Mouse (Mus musculus) CH12F3 (cell line): Measurements from ENCODE around the gene Cd151.

ENCODE experiments used
- in situ Hi-C: fragments of 300-500 bp; cut with MboI; formaldehyde crosslinking; loops from 2 replicates; pipeline ENCODE4 v1.14.3; 2020; ENCODE audit warnings: low sequenced_read_pairs

Gene Cd151

DNA sequence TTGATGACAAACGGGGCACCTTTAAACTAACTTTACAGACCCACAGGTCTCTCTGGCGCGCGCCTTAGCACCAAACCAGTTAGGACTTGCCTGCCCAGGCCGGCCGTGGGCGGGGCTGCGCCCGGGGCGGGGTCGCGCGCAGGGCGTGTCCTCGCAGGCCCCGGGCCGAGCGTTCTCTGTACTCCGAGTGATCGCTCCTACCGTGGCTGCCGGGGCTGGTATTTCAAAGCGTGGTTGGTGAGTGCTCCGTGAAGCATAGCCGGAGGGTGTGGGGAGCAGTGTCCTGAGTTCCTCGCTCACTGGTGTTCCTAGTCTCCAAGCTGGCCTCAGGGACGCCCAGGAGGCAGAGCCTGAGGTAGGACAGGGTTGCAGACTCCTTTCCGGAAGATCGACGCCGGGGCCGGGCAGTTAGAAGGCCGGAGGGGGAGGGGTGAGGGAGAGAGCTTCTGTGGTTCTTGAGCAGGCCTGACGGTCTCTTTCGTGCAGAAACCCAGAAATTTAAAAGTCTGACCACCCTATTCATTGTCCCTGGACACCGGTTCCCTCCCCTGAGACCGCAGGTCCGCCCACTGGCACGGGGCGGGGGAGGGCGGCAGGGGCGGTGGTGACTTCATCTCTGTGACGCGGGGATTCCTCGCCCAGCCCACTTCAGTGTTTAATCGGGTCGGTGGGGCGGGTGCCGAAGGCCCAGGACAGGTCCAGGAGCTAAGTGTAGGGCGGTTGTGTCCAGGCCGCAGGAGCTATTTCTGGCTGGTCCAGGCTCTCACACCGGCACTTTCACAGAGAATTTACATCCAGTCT is at the start of gene Cd151:
TSS of gene Cd151 (plus strand) at position 163 of the 801 bp plus-strand sequence.
- in situ Hi-C loops, result no loop called here

DNA sequence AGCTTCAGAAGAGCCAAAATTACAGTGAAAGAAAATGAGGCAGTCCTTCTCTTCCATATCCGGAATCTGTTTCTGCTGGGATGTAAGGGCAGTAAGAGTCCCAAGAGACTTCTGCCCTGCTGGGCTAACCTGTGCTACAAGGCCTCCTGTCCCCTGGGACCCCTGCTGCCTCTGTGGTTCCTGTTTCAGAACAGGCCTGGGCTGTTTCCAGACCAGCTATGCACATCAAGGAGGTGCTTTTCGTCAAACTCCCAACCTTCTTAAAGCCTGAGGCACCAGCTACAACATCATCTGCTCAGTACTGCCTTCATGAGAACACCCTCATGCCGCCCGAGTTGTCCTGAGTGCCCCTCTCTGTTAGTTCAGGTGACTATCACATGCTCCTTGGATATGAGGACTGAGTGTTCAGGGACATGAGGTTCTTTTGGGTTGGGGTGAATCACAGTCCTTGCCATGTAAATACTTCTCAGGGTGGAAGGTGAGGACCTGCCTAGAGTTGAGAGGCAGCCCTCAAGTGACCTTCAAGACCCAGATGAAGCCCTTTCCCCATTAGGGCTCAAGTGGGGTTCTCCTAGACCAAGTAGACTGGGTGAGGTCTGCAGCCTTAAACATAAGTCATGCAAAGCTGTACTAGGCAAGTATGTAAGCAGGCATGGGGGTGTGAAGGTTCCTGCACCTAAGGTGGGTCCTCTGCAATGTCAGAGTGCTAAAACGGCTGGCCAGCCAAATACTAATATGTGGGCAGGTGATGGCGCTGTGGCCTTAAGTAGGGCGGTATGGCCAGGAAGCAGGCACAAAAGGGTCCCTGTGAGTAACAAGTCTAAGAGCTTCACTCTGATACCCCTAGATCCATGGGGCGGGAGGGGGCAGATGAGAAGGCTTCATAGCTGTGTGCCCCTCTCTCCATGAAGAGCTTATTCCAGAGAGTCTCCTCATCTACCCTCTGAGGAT is 49.2 kb upstream of the Cd151 start:
- in situ Hi-C loops, result no loop called here

DNA sequence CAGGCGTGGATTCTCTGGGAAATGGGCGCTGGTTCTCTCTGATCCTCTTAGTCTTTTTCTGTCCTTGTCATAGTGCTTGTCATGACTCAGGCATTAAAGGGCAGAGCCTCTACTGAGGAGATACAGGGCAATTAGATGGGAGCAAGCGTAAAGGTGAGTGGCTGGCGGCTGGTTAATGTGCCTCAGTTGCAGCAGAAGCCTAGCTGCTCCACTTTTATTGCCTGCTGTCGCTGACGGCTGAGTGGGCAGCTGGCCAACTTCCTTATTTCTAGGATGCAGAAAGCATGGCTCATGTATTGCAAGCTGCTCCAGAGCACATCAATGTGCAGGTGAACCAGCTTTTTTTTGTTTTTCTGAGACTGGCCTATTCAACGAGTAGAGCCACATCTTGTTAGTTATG is 48.2 kb upstream of the Cd151 start:
- in situ Hi-C loops, result no loop called here

DNA sequence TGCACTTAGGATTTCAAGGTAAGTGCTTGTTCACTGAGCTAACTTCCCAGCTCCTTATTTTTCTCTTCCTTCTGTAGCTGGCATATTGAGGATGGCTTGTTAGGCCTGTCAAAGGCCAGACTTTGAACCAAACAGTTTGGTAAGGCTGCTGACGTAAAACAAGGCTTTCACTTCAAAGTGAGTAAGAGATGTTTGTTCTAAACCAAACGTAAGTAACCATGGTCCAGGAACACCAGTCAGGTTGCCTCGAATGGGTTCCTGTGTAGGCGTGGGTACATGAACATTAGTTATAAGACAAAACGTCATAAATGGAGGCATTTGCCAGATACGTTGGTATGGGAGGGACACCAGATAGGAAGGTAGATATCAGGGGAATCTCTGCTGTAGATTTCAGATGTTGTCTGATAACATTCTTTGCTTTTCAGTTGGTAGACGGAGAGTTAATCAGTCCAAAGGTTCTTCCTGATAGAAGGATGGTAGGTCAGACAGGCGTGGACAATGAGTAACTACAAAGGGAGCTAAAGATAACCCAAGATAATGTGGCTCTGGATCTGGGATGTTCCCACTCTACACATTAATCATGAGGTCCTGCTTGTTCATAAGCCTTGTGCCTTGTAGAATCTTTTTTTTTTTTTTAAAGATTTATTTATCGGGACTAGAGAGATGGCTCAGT is 47.0 kb upstream of the Cd151 start:
- in situ Hi-C loops, result no loop called here

DNA sequence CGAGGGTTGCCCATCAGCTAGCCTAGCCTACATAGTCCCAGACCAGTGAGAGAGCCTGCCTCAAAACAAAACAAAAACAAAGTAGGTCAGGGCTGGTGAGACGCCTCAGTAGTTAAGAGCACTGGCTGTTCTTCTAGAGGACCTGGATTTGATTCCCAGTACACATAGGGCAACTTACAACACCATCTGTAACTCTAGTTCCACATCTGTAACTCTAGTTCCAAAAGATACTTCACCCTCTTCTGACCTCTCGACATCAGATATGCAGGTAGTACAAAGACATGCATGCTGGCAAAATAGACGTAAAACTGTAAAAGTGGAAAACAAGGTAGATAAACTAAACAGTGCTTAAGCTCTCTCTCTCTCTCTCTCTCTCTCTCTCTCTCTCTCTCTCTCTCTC is 43.4 kb upstream of the Cd151 start:
- in situ Hi-C loops, result no loop called here

DNA sequence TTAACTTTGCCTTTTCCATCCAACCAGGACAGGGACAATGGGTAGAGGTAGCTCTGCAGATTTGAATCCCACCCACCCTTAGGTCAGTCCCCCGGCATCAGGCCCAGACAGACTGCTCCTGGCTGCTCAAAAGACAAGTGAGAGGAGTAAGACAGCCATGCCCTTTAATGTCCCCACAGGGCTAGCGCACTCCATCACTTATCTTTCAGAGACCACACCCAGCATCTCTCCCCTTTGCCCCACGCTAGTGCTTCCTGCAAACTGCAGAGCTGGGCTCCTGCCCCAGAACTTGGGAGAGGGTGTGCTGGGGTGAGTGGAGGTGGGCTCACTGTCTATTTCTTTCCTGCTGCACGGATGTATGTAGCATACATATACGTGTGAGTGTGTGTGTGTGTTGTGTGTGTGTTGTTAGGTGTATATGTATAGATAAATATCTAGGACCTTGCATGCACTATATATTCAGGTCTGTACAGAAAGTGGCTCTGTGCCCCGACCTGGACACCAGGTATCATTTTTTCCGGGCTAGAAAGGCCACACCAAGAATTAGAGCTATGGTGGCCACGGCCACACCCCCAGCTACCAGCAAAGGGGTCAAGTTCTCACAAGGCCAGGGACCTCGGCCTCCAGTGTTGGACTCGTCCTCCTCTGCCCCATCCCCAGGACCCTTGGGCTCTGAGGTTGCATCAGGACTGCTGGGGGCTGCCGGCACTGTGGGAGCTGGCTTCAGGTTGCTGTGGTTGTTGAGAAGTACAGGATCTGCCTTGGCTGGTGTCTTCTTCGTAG is 40.1 kb upstream of the Cd151 start:
- in situ Hi-C loops, result no loop called here

DNA sequence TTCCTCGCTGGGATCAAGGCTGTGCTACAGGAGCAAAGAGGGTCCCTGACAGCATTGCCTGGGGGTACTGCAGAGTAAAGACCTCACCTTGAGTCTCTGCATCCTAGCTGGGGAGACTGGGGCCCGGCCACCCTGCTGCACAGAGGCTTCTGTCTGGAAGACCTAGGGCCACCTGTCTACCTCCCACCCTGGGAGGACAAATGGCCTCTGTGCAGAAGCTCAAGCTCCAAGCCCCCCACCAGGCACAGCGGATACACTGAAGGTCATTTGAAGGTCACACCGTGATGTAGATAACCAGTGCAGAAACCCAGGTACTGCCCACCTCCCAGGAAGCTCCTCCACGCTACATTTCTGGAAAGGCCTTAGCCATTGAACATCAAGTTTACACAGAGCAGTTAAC is 38.5 kb upstream of the Cd151 start:
- in situ Hi-C loops, result no loop called here

DNA sequence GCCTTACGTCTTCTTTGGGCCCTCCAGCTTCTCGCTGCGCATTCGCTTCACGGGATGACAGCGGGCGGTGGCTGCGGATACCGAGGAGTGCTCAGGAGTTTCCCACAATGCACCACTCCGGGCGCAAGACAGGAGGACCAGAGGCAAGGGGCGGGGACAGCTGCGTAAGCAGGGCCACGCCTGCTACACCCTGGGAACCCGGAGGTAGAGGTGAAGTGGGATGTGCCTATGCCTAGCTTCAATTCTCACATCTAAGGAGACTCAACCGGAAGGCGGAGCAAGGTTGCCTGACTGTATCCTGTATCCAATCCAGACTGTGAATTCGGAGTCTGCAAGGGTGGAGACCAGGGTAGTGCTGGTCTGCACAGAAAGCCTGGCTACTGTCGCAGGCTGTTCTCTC is 37.9 kb upstream of the Cd151 start, which contains the start of gene Cend1:
TSS of gene Cend1 (minus strand) at position 182 of the 400 bp plus-strand sequence.
- in situ Hi-C loops, result no loop called here

DNA sequence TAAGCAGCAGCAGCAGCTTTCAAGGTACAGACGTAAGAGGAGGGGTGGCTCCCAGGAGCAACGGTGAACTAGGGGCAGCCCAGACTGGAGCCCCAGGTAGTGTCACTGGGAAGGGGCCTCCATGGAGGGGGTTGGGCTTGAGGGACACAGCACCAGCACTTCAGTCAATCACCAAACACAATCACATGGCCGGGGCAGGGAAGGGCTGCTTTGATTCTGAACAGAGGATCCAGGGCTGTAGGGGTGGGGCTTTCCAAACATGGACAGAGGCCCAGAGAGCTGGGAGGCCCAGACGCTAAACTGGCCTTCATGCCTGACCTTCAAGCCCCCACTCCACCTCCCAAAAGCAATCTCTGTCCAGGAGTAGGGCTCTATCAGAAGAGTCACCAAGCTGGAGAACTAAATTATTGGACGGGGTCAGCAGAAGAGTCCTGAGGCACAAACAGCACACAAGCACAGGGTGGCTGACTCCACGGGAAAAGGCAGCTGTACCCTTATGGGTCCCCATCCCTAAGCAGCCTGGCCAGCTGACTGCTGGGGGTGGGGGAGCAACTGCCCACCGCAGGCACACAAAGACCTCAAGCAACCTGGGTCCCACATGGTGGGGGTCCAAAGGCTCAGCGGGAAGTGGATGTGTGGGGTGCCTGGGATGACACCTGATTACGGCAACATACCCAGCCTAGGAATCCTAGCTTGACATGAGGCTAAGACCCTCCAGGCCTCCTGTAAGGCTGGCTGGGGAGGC is 37.2 kb upstream of the Cd151 start:
- in situ Hi-C loops, result no loop called here

DNA sequence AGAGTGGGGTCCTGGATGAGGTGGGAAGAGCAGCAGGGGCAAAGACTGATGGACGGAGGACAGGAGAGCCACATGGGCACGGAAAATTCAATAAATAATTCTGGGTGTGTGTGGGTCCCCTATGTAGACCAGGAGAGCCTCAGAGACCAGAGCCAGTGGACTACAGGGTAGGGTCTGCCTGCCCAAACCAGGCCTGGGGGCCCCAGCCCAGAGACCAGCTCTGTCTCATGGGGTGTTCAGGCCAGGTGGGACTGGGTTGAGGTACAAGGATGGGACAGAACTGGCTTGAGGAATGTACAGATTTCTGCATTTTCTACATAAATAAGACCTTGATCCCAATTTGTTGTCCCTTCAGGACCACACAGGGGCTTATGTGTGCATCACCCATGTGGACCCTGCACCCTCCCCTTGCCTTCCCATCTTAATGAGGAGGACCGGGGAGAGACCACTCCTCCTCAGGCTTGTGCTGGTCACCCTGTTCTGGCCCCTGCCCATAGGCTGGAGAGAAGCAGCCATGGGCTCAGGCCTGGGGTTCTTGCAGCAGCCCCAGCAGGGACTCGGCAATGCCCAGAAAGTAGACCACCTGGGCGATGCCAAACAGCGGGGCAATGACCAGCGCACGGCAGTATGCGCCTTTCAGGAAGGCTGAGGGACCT is 36.5 kb upstream of the Cd151 start:
- in situ Hi-C loops, result no loop called here

DNA sequence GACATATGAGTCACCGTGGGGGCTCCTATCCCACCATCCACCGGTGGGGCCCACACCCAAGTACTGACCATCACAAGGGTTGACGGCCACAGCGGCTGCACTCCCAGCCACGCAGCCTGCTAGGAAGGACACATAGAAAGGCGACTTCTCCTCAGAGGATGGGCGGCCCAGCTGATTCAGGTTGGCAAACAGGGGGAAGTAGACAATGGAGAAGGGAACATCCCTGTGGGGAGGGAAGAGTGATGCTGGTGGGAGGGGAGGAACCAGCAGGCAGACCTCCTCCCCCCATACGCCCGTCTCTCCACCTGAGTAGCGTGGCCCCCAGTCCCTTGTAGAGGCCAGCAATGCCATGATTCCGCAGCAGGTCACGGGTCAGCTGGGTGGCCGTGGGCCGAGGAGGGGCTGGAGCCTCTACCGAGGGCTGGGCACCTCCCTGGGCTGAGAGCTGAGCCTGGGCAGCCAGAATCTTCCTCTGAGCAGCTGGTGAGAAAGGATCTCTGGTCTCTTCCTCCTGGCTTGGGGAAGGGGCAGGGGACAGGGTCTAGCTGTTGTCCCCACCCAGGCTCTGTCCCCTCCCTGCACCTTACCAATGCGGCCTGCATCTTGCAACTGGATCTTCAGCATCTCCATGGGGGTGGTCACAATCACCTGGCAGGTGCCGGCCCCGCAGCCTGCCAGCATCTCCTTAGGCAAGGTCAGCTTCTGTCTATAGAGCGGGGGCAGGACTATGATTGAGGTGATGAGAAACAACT is 35.6 kb upstream of the Cd151 start:
- in situ Hi-C loops, result no loop called here

DNA sequence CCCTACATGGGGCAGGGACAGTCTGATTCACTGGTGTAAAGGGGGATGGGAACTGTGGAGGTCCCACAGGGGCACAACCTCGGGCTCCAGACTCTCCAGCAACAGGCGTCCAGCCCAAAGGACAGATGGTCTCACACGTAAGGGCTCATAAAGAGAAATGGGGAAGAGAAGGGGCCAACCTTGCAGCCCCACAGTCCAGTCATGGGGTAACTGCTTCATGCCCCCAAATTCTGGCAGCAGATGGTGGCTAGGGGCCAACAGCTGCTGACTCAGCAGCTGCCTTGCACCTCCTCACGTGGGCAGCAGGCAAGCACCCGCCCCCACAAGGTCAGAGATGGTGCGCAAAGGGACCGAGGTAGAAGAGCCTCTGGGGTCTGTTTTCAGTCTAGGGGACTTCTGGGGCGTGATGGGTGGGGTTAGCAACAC is 35.0 kb upstream of the Cd151 start:
- in situ Hi-C loops, result no loop called here

DNA sequence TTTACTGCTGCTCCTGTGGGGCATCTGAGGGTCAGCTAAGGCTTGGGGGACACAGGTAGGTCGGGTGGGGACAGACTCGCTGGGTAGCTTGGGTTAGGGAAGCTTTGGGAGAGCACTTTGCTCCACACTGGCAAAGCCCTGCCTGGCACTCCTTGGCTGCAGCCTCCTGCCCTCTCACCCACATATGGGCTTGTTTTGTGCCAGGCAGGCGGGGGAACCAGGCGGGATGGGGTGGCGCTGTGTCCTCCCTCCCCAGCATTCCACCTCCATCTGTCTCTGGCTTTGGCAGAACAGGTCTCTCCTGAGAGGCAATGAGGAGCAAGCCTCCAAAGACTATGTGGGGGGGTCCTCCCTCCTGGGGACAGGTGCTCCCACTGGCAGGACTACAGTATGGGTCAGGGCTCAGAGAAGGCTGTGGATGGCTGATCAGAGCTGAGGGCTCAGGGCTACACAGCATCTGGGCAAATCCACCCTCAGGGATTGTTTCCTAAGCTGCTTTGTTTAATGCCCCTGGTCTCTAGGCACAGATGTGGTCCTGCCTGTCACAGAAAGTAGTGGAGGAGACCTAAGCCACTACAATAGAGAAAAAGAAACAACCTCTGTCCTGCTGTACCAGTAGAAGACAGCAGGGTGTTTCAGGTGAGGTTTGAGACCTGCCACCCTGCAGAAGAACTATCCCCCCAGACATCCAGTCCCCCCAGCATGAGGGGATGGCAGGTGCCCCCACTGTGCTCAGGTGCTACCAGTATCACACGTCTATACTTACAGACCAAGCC is 34.3 kb upstream of the Cd151 start:
- in situ Hi-C loops, result no loop called here

DNA sequence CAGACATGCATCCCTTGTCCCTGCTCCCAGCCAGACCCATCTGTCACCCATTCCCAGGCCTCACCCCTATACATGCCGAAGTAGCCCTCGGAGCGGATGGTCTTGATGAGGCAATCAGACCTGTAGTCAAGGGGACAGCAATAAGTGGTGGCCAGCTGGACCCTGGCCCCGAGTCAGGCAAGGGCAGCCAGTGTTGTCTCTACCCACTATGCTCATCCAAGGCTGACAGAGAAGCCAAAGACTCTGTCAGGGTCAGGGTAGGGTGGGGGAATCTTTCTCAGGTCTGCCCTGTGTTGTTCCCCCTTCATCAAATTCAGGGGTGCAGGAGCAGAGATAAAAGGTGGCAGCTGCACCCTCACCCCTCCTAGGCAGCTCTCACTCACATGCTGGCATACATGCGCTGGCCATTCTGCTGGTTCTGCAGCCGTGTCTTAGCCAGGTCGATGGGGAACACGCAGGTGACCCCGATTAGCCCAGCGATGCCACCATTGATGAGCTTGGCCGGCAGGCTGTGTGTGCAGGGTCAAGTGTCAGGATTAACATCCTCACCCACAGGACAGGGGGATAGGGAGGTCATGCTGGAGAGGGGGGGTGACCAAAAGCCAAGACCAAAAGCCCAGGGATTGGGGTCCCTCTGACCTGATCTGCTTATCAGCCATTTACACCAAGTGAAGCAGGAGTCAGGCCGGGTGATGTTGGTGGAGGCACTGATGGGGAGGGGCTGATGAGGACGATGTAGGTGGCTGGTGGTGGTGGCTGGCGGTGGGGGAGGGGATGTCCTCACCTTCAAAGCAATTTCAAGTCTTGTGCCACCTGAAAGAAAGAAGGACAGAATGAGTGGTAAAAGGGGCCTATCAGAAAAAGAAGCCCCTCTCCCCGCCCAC is 33.4 kb upstream of the Cd151 start:
- in situ Hi-C loops, result no loop called here

DNA sequence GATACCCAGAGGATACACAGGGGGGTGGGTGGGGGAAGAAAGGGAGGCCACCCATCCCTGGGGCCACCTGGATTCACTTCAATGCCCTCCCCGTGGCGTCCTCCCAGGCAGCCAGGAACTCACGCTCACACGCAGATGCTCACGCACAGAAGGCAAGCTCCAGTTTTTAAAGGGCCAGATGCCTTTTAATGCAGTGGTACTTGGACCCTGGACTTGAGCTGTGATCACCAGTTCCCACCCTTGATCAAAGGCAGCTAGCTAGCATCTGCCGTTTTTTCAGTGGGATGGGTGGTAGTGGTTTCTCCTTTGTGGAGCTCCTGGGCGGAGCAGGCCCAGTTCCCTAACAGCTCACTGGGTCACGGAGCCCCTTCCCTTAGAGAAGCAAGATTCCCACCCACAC is 32.7 kb upstream of the Cd151 start:
- in situ Hi-C loops, result no loop called here

DNA sequence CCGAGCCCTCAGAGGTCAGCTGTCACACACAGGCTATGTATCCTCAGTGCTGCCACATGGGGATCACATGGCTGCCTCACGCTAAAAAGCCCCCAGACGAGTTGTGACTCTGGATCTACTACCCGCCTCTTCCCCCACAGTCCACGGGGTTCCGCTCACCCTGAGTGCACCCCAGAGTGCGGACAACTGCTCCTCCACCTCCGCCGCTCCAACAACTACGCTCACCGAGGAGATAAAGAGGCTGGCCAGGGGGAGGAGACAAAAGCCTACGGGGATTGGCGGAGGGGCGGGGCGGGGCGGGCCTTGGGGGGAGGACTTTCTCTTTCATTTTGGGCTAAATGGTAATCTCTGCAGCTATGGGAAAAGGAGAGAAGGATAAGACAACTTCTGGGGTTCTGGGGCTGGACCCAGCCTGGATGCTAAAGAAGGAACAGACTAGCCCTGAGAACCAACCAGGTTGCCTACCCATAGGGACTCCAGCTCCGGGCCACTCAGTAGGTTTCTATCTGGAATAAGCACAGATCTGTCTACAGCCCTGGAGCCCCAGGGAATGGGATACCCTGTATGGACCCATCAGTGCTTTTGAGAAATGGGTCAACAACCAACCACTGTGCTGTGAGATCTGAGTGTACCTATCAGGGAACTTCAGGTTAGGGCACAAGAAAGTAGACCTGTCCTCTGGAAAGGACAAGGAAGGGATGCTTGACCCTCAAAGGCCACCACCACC is 31.9 kb upstream of the Cd151 start:
- in situ Hi-C loops, result no loop called here
